Mouse (Mus musculus) midbrain, postnatal 0 days (tissue): ENCODE measurements around the gene Elavl3. TPM values are rescaled to one million over a fixed set of nuclear protein-coding genes. Genes with fewer than 3 reads are reported as not detected.

Experiments
- ATAC-seq: fragments of 200-750 bp; cut with Nextera tagmentation; 2 replicates; pipeline ENCODE4 v1.8.0; 2017; ENCODE audit warnings: moderate number of reproducible peaks, mild to moderate bottlenecking, moderate TSS enrichment, moderate library complexity; ENCODE audit not compliant: low FRiP score
- DNase-seq: peaks from one replicate; pipeline ENCODE4 v3.0.0-alpha.2; 2015; ENCODE audit warnings: low spot score
- H3K27ac ChIP-seq: fragments of 300-500 bp; sonication (generic); 2 replicates; pipeline ENCODE4 v1.5.1; 2014; ENCODE audit warnings: low read depth, mild to moderate bottlenecking, low read length, mixed read lengths
- H3K27me3 ChIP-seq: fragments of 300-500 bp; sonication (generic); 2 replicates; pipeline ENCODE4 v1.6.1; 2014; ENCODE audit warnings: low read length, control low read depth, mixed read lengths; ENCODE audit not compliant: insufficient read depth
- H3K36me3 ChIP-seq: fragments of 300-500 bp; sonication (generic); 2 replicates; pipeline ENCODE4 v1.6.1; 2014; ENCODE audit warnings: low read length, control low read depth, mixed read lengths; ENCODE audit not compliant: insufficient read depth
- H3K4me1 ChIP-seq: fragments of 300-500 bp; sonication (generic); 2 replicates; pipeline ENCODE4 v1.6.1; 2014; ENCODE audit warnings: mild to moderate bottlenecking, control low read depth, antibody characterized with exemption, low read length, mixed read lengths; ENCODE audit not compliant: insufficient read depth
- H3K4me2 ChIP-seq: fragments of 300-500 bp; sonication (generic); 2 replicates; pipeline ENCODE4 v1.6.1; 2014; ENCODE audit warnings: low read depth, mild to moderate bottlenecking, low read length, mixed read lengths; ENCODE audit not compliant: poor library complexity, severe bottlenecking
- H3K4me3 ChIP-seq: fragments of 300-500 bp; sonication (generic); 2 replicates; pipeline ENCODE4 v1.5.1; 2014; ENCODE audit warnings: low read depth, mild to moderate bottlenecking, low read length, moderate library complexity
- H3K9ac ChIP-seq: fragments of 300-500 bp; sonication (generic); replicated peaks from 2 replicates; pipeline ENCODE4 v1.6.1; 2014; ENCODE audit warnings: mild to moderate bottlenecking, low read length, moderate library complexity, mixed read lengths; ENCODE audit not compliant: poor library complexity, severe bottlenecking
- H3K9me3 ChIP-seq: fragments of 300-500 bp; sonication (generic); 2 replicates; pipeline ENCODE4 v1.6.1; 2016; ENCODE audit warnings: low read length, control low read depth
- CTCF ChIP-seq: IDR thresholded peaks from 2 replicates; pipeline ENCODE4 v1.5.1; 2016; ENCODE audit warnings: antibody characterized with exemption, mild to moderate bottlenecking
- WGBS: fragments of 180-500 bp; shearing (Covaris S2); extraction: QIAGEN DNeasy Blood & Tissue Kit; methylation state at CpG from one replicate; pipeline ENCODE4 v1.1.7; 2014; 5-methylcytosine and 5-hydroxymethylcytosine counted together
- polyA plus RNA-seq: library from polyadenylated mRNA; unstranded; fragments of >200 nt; fragmentation: Nextera tagmentation; extraction: Ambion mirVana; gene quantifications from 2 replicates; pipeline ENCODE4 v1.2.1, GENCODE M21; 2015
- total RNA-seq: library from RNA; depleted of rRNA; stranded (reverse); fragments of >200 nt; gene quantifications from 2 replicates; pipeline ENCODE4 v1.2.3, GENCODE M21; 2014

Gene Elavl3
- total and polyA plus RNA-seq, 2 experiments from 2014 or later = 78.7 to 239 TPM

GRCm38 (mm10) chr9:22065642-22066041 is 13.8 kb upstream of the Elavl3 start:
- Histone ChIP-seq H3K36me3 (peaks cover 38% of the 10 kb centered on the region), H3K27me3 (no peaks in the 10 kb centered on the region), H3K27ac (no peak overlapping the region), H3K9ac (no peak overlapping the region), H3K4me1 (peaks cover 6% of the 10 kb centered on the region; the same call in 1 of the 2 replicates), H3K4me2 (no peak overlapping the region), H3K4me3 (no peak overlapping the region), H3K9me3 (no peaks in the 10 kb centered on the region)
- DNase-seq (no peak), ATAC-seq (no peak)
- 94% methylated on average over 11 of the region's 11 CpGs for WGBS
- TF ChIP-seq CTCF = no peak

GRCm38 (mm10) chr9:22064341-22064740 is 12.5 kb upstream of the Elavl3 start:
- Histone ChIP-seq H3K27ac (no peak overlapping the region), H3K4me3 (no peak overlapping the region), H3K4me1 (no peaks in the 10 kb centered on the region), H3K36me3 (peaks cover 42% of the 10 kb centered on the region), H3K9me3 (no peaks in the 10 kb centered on the region), H3K27me3 (no peaks in the 10 kb centered on the region), H3K4me2 (no peak overlapping the region), H3K9ac (no peak overlapping the region)
- WGBS = 91% methylated on average over 3 of the region's 3 CpGs
- no peak for ATAC-seq
- no peak for TF ChIP-seq CTCF
- DNase-seq = no peak

- DNase-seq = no peak
- Histone ChIP-seq H3K4me3 (no peak overlapping the region), H3K27me3 (no peaks in the 10 kb centered on the region), H3K36me3 (peaks cover 48% of the 10 kb centered on the region), H3K9me3 (no peaks in the 10 kb centered on the region), H3K4me2 (no peak overlapping the region), H3K27ac (no peak overlapping the region), H3K4me1 (no peaks in the 10 kb centered on the region), H3K9ac (no peak overlapping the region)
- ATAC-seq = no peak
- WGBS = 82% methylated on average over 2 of the region's 2 CpGs
- no peak for TF ChIP-seq CTCF
These were observed 9.5 kb upstream of the Elavl3 start for GRCm38 (mm10) chr9:22061339-22061738.

DNA sequence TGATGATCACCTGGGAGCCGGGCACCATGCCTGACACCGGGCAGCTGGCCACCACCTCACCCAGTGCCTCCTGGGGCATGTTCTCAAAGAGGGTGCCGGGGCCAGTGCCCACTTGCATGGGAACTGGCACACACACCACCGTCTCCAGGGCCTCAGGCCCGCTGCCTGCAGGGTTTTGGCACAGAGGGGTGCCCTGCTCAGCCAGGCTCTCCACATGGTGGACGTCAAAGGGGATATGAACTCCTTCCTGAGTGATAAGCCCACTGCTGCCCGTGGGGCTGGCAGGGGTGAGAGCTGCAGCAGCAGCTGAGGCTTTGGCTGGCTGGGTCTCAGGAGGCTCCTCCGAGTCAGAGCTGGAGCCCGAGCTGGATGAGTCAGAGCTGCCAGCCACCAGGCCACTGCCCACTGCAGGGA is 6.2 kb upstream of the Elavl3 start:
- no peaks in the 10 kb centered on the region; the same call in 1 of the 2 replicates for H3K4me1 ChIP-seq
- no peak overlapping the region for H3K27ac ChIP-seq
- peaks cover 32% of the 10 kb centered on the region for H3K36me3 ChIP-seq
- no peaks in the 10 kb centered on the region for H3K27me3 ChIP-seq
- 75% methylated on average over 9 of the region's 9 CpGs for WGBS
- no peaks in the 10 kb centered on the region for H3K9me3 ChIP-seq
- peak; percentile 54 for DNase-seq
- no peak for TF ChIP-seq CTCF
- H3K9ac ChIP-seq = no peak overlapping the region
- no peak overlapping the region for H3K4me3 ChIP-seq
- H3K4me2 ChIP-seq = no peak overlapping the region
- ATAC-seq = no peak

DNA sequence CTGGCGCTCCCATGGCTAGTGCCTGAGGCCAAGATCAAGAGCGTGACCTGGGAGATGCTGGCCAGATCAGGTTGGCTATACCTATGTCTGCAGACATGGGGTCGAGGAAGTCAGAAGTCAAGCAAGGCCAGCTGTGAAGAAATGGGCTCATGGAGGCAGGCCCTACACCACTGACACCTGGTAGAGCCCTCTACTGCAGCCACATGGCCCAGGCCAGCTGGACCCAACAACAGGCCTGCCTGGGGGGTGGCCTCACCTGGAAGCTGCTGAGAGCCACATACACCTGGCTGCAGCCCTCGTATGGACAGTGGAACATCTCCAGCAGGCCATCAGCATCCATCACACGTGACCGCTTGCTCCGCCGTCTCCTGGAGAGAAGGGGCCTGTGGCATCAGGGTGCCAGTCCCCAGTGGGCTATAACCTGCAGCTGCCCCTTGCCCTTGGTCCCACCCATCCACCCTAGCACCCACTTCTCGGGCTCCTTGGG is 5.3 kb upstream of the Elavl3 start:
- Histone ChIP-seq H3K27ac (no peak overlapping the region), H3K36me3 (peaks cover 32% of the 10 kb centered on the region), H3K4me1 (no peaks in the 10 kb centered on the region; the same call in 1 of the 2 replicates), H3K9me3 (no peaks in the 10 kb centered on the region), H3K4me2 (no peak overlapping the region), H3K4me3 (no peak overlapping the region), H3K9ac (no peak overlapping the region), H3K27me3 (no peaks in the 10 kb centered on the region)
- no peak for ATAC-seq
- DNase-seq = no peak
- TF ChIP-seq CTCF = no peak
- WGBS = 96% methylated on average over 9 of the region's 9 CpGs

DNA sequence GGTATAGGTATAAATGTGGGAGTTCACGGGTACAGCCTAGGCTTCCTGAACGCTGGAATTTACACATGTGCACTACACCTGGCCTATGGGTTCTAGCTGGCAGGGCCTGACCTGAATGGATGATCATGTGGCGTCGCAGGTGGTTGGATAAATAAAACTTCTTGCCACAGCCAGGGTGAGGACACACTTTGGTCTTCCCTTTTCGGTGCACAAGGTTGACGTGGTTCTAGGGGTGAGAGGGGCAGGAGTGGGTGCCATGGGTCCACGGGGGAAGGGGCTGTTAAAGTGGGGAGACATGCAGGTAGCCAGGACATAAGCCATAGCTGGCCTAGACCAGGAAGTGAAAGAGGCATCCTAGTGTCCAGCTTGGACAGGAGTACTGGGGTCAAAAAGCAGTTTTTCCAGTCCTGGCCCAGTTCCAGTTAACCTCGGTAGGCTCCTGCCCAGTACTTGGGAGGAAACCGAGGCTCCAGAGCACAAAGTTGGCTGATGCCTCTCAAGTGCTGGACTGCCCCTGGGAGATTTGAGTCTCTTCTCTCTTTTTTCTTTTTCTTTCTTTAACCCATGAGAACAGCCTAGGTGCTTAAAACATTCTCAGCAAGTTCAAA is 4.6 kb upstream of the Elavl3 start:
- H3K4me1 ChIP-seq = no peaks in the 10 kb centered on the region; the same call in 1 of the 2 replicates
- WGBS = 82% methylated on average over 9 of the region's 9 CpGs
- H3K4me2 ChIP-seq = no peak overlapping the region
- ATAC-seq = no peak
- H3K27me3 ChIP-seq = no peaks in the 10 kb centered on the region
- peaks cover 28% of the 10 kb centered on the region for H3K36me3 ChIP-seq
- no peaks in the 10 kb centered on the region for H3K9me3 ChIP-seq
- no peak for TF ChIP-seq CTCF
- no peak overlapping the region for H3K9ac ChIP-seq
- DNase-seq = no peak
- H3K4me3 ChIP-seq = no peak overlapping the region
- no peak overlapping the region for H3K27ac ChIP-seq
